Comparison of ENCODE assay signal across 8 mouse cellular contexts in the genomic region with DNA sequence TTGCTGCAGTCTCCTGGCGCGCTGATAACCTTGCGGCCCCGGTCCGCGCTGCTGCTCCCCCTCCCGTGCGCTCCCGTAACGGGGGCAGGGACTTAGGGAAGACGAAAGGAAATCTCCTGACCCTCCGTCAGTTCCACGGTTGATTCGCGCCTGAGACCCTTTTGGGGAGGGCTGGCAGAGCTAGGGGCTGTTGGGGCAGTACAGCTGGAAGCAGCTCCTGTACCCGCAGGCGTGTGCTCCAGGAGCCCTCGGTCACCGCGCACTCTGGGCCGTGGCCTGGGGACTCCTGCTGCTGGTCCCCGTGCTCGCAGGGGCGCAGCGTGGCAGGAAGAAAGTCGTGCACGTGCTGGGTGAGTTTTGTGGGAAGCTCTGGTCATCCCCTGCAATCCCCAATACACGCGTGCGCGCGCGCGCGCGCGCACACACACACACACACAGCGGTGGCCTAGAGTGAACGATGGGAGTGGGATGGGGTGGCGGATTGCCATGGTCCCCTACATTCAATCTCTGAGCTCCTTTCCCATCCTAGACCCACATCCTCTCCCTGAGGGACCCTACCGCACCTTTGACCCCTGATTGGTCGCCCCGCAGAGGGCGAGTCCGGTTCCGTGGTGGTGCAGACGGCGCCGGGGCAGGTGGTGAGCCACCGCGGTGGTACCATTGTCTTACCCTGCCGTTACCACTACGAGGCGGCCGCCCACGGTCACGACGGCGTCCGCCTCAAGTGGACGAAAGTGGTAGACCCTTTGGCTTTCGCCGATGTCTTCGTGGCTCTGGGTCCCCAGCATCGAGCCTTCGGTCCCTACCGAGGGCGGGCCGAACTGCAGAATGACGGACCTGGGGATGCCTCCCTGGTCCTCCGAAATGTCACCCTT. TPM values are rescaled to one million over a fixed set of nuclear protein-coding genes. Genes with fewer than 3 reads are reported as not detected.
DNase-seq lines count a peak whose midpoint lies in the region; ATAC-seq and TF ChIP-seq lines count a peak whose summit lies in the region.

No protein-coding gene starts in this region.

- peak overlapping the region; percentile 40; the same call in 1 of the 2 replicates for H3K9ac ChIP-seq in heart, embryonic 12.5 days
- peak overlapping the region; percentile 41 for H3K9ac ChIP-seq in embryonic facial prominence, embryonic 11.5 days (replicated peaks; ENCODE audit: low read length)
- H3K9ac ChIP-seq in intestine, postnatal 0 days (ENCODE audit: low read depth, low read length), result no peak overlapping the region
- peak overlapping the region; percentile 29 for H3K9ac ChIP-seq in neural tube, embryonic 14.5 days (replicated peaks; ENCODE audit: low read depth, low read length)

- H3K36me3 ChIP-seq in heart, embryonic 12.5 days, result no peaks in the 10 kb centered on the region
- H3K36me3 ChIP-seq in embryonic facial prominence, embryonic 11.5 days (replicated peaks; ENCODE audit: control insufficient read depth, insufficient read depth, low read depth, low read length), result no peaks in the 10 kb centered on the region
- H3K36me3 ChIP-seq in intestine, postnatal 0 days (ENCODE audit: control insufficient read depth, insufficient read depth), result peaks cover 2% of the 10 kb centered on the region; the same call in 1 of the 2 replicates
- no peaks in the 10 kb centered on the region for H3K36me3 ChIP-seq in neural tube, embryonic 14.5 days (ENCODE audit: control insufficient read depth, insufficient read depth, low read length)

- 2% methylated on average over 71 of the region's 71 CpGs for WGBS in heart, embryonic 12.5 days
- 1% methylated on average over 71 of the region's 71 CpGs for WGBS in embryonic facial prominence, embryonic 11.5 days
- WGBS in intestine, postnatal 0 days, result 2% methylated on average over 61 of the region's 71 CpGs
- 2% methylated on average over 71 of the region's 71 CpGs for WGBS in neural tube, embryonic 14.5 days

- intact Hi-C loops in heart, postnatal 36 days (cut with DNase I), result no loop called here

- peak; percentile 16; the same call in 1 of the 2 replicates for ATAC-seq in heart, embryonic 12.5 days (ENCODE audit: insufficient number of reproducible peaks, low FRiP score)
- no peak; the same call in 1 of the 2 replicates for ATAC-seq in embryonic facial prominence, embryonic 11.5 days (replicated peaks; ENCODE audit: insufficient number of reproducible peaks, low FRiP score, low TSS enrichment, low read depth)
- no peak for ATAC-seq in intestine, postnatal 0 days
- peak; percentile 9; the same call in 1 of the 2 replicates for ATAC-seq in neural tube, embryonic 14.5 days (ENCODE audit: low read depth)
- ATAC-seq in activated CD4-positive, CD25-positive, alpha-beta regulatory T cell, adult 4 months, result no peak

- peak overlapping the region; percentile 82 for H3K4me2 ChIP-seq in heart, embryonic 12.5 days
- H3K4me2 ChIP-seq in embryonic facial prominence, embryonic 11.5 days (ENCODE audit: low read depth, low read length), result peak overlapping the region; percentile 56
- peak overlapping the region; percentile 71 for H3K4me2 ChIP-seq in intestine, postnatal 0 days (replicated peaks; ENCODE audit: low read depth)
- H3K4me2 ChIP-seq in neural tube, embryonic 14.5 days (ENCODE audit: low read depth, low read length), result peak overlapping the region; percentile 91

- no peak overlapping the region for H3K27ac ChIP-seq in heart, embryonic 12.5 days (ENCODE audit: poor library complexity, severe bottlenecking)
- H3K27ac ChIP-seq in embryonic facial prominence, embryonic 11.5 days (replicated peaks; ENCODE audit: low read depth, low read length), result no peak overlapping the region
- H3K27ac ChIP-seq in intestine, postnatal 0 days (ENCODE audit: low read depth, low read length), result no peak overlapping the region
- no peak overlapping the region for H3K27ac ChIP-seq in neural tube, embryonic 14.5 days (ENCODE audit: low read depth, low read length)

- DNase-seq in heart, postnatal 36 days, result no peak
- DNase-seq in R1 (ENCODE audit: low read depth, low spot score), result peak; percentile 32
- peak; percentile 33 for DNase-seq in embryonic facial prominence, embryonic 11.5 days (ENCODE audit: low spot score)
- DNase-seq in natural killer cell, adult 2 months (ENCODE audit: low spot score in 2 of 2), result no peak

- H3K9me3 ChIP-seq in heart, embryonic 12.5 days (replicated peaks), result no peaks in the 10 kb centered on the region
- no peaks in the 10 kb centered on the region for H3K9me3 ChIP-seq in embryonic facial prominence, embryonic 11.5 days (replicated peaks; ENCODE audit: control insufficient read depth, low read length)
- H3K9me3 ChIP-seq in intestine, postnatal 0 days (ENCODE audit: control insufficient read depth), result no peaks in the 10 kb centered on the region
- H3K9me3 ChIP-seq in neural tube, embryonic 14.5 days (ENCODE audit: control insufficient read depth, low read length), result no peaks in the 10 kb centered on the region

- peaks cover 79% of the 10 kb centered on the region for H3K27me3 ChIP-seq in heart, embryonic 12.5 days (replicated peaks)
- peaks cover 73% of the 10 kb centered on the region for H3K27me3 ChIP-seq in embryonic facial prominence, embryonic 11.5 days (ENCODE audit: control insufficient read depth, insufficient read depth, low read length)
- peaks cover 76% of the 10 kb centered on the region for H3K27me3 ChIP-seq in intestine, postnatal 0 days (replicated peaks; ENCODE audit: control insufficient read depth, insufficient read depth, low read length)
- peaks cover 57% of the 10 kb centered on the region for H3K27me3 ChIP-seq in neural tube, embryonic 14.5 days (ENCODE audit: control insufficient read depth, insufficient read depth, low read length)

- TF ChIP-seq CTCF in intestine, postnatal 0 days (IDR thresholded peaks at IDR 0.05; ENCODE audit: low read depth), result no peak; the same call in 1 of the 2 replicates

- H3K4me3 ChIP-seq in heart, embryonic 12.5 days, result peak overlapping the region; percentile 46
- H3K4me3 ChIP-seq in embryonic facial prominence, embryonic 11.5 days (ENCODE audit: low read depth, low read length), result peak overlapping the region; percentile 32
- H3K4me3 ChIP-seq in intestine, postnatal 0 days (ENCODE audit: low read depth, low read length), result peak overlapping the region; percentile 46
- peak overlapping the region; percentile 37 for H3K4me3 ChIP-seq in neural tube, embryonic 14.5 days (ENCODE audit: low read depth, low read length)

- H3K4me1 ChIP-seq in heart, embryonic 12.5 days (replicated peaks), result peaks cover 28% of the 10 kb centered on the region
- H3K4me1 ChIP-seq in embryonic facial prominence, embryonic 11.5 days (ENCODE audit: control insufficient read depth, insufficient read depth, low read length), result peaks cover 8% of the 10 kb centered on the region; the same call in 1 of the 2 replicates
- H3K4me1 ChIP-seq in intestine, postnatal 0 days (replicated peaks; ENCODE audit: control insufficient read depth, insufficient read depth, low read length), result no peaks in the 10 kb centered on the region
- peaks cover 21% of the 10 kb centered on the region for H3K4me1 ChIP-seq in neural tube, embryonic 14.5 days (ENCODE audit: control insufficient read depth, insufficient read depth, low read length)

RNA-seq across cellular contexts. Expression of a gene that starts 1.2 kb away (rescaled TPM):
- polyA plus RNA-seq in heart, embryonic 12.5 days (2016; fragmentation: Nextera tagmentation; extraction: Ambion mirVana), result 0.11 and 0.24 TPM in 2 replicates
- total RNA-seq in heart, postnatal 36 days (2021), result not detected
- polyA plus RNA-seq in embryonic facial prominence, embryonic 11.5 days (2014; fragmentation: Nextera tagmentation; extraction: Ambion mirVana), result 0.07 TPM in 1 of 2 replicates, not detected in the other
- polyA plus RNA-seq in intestine, postnatal 0 days (2015; fragmentation: Nextera tagmentation; extraction: Ambion mirVana), result not detected in 2 replicates
- polyA plus RNA-seq in neural tube, embryonic 14.5 days (2014; fragmentation: Nextera tagmentation; extraction: Ambion mirVana), result 0.73 and 0.84 TPM in 2 replicates
- not detected for polyA plus RNA-seq in activated CD4-positive, CD25-positive, alpha-beta regulatory T cell, adult 4 months (2017; shearing (Covaris generic))

RNA-seq across cellular contexts. Expression of a gene that starts 11.7 kb away (rescaled TPM):
- polyA plus RNA-seq in heart, embryonic 12.5 days (2016; fragmentation: Nextera tagmentation; extraction: Ambion mirVana), result 1.3 and 1.6 TPM in 2 replicates
- total RNA-seq in heart, postnatal 36 days (2021), result 1 to 10 TPM in 1 of 2 experiments, under 1 TPM in 1; 0.97 to 1.1 TPM
- polyA plus RNA-seq in embryonic facial prominence, embryonic 11.5 days (2014; fragmentation: Nextera tagmentation; extraction: Ambion mirVana), result 0.34 and 0.72 TPM in 2 replicates
- polyA plus RNA-seq in intestine, postnatal 0 days (2015; fragmentation: Nextera tagmentation; extraction: Ambion mirVana), result 305 and 315 TPM in 2 replicates
- polyA plus RNA-seq in neural tube, embryonic 14.5 days (2014; fragmentation: Nextera tagmentation; extraction: Ambion mirVana), result 1.3 and 2.1 TPM in 2 replicates
- polyA plus RNA-seq in activated CD4-positive, CD25-positive, alpha-beta regulatory T cell, adult 4 months (2017; shearing (Covaris generic)), result under 1 TPM; 0.34 to 0.69 TPM

RNA-seq across cellular contexts. Expression of a gene that starts 36.2 kb away (rescaled TPM):
- polyA plus RNA-seq in heart, embryonic 12.5 days (2016; fragmentation: Nextera tagmentation; extraction: Ambion mirVana), result 0.17 and 0.31 TPM in 2 replicates
- under 1 TPM in 1 of 2 experiments, not detected in 1; 0.06 TPM for total RNA-seq in heart, postnatal 36 days (2021)
- 6.4 and 7.3 TPM in 2 replicates for polyA plus RNA-seq in embryonic facial prominence, embryonic 11.5 days (2014; fragmentation: Nextera tagmentation; extraction: Ambion mirVana)
- 0.31 and 0.39 TPM in 2 replicates for polyA plus RNA-seq in intestine, postnatal 0 days (2015; fragmentation: Nextera tagmentation; extraction: Ambion mirVana)
- polyA plus RNA-seq in neural tube, embryonic 14.5 days (2014; fragmentation: Nextera tagmentation; extraction: Ambion mirVana), result 154 and 176 TPM in 2 replicates
- not detected for polyA plus RNA-seq in activated CD4-positive, CD25-positive, alpha-beta regulatory T cell, adult 4 months (2017; shearing (Covaris generic))

RNA-seq across cellular contexts. Expression of a gene that starts 41.8 kb away (rescaled TPM):
- polyA plus RNA-seq in heart, embryonic 12.5 days (2016; fragmentation: Nextera tagmentation; extraction: Ambion mirVana), result 32.7 and 34.0 TPM in 2 replicates
- 10 to 100 TPM; 18.7 to 22.0 TPM for total RNA-seq in heart, postnatal 36 days (2021)
- 29.1 and 32.1 TPM in 2 replicates for polyA plus RNA-seq in embryonic facial prominence, embryonic 11.5 days (2014; fragmentation: Nextera tagmentation; extraction: Ambion mirVana)
- 17.7 and 18.4 TPM in 2 replicates for polyA plus RNA-seq in intestine, postnatal 0 days (2015; fragmentation: Nextera tagmentation; extraction: Ambion mirVana)
- polyA plus RNA-seq in neural tube, embryonic 14.5 days (2014; fragmentation: Nextera tagmentation; extraction: Ambion mirVana), result 47.1 and 52.9 TPM in 2 replicates
- polyA plus RNA-seq in activated CD4-positive, CD25-positive, alpha-beta regulatory T cell, adult 4 months (2017; shearing (Covaris generic)), result 10 to 100 TPM; 45.0 to 46.4 TPM

RNA-seq across cellular contexts. Expression of a gene that starts 41.9 kb away (rescaled TPM):
- 39.9 and 42.1 TPM in 2 replicates for polyA plus RNA-seq in heart, embryonic 12.5 days (2016; fragmentation: Nextera tagmentation; extraction: Ambion mirVana)
- 10 to 100 TPM; 35.3 to 38.6 TPM for total RNA-seq in heart, postnatal 36 days (2021)
- 44.8 and 47.8 TPM in 2 replicates for polyA plus RNA-seq in embryonic facial prominence, embryonic 11.5 days (2014; fragmentation: Nextera tagmentation; extraction: Ambion mirVana)
- 23.6 and 26.3 TPM in 2 replicates for polyA plus RNA-seq in intestine, postnatal 0 days (2015; fragmentation: Nextera tagmentation; extraction: Ambion mirVana)
- 73.5 and 77.9 TPM in 2 replicates for polyA plus RNA-seq in neural tube, embryonic 14.5 days (2014; fragmentation: Nextera tagmentation; extraction: Ambion mirVana)
- polyA plus RNA-seq in activated CD4-positive, CD25-positive, alpha-beta regulatory T cell, adult 4 months (2017; shearing (Covaris generic)), result 10 to 100 TPM; 36.4 to 50.1 TPM

Comparison
In these comparisons a context has a peak if more than half of its experiments do, and no peak if none do; other contexts are left out.
1. ATAC-seq: peak in heart, embryonic 12.5 days (single experiment) and neural tube, embryonic 14.5 days (single experiment); none in embryonic facial prominence, embryonic 11.5 days (single experiment), intestine, postnatal 0 days (single experiment) and activated CD4-positive, CD25-positive, alpha-beta regulatory T cell, adult 4 months (single experiment).
2. DNase-seq: peak in R1 (single experiment) and embryonic facial prominence, embryonic 11.5 days (single experiment); none in heart, postnatal 36 days (0 of 2) and natural killer cell, adult 2 months (0 of 2).
3. RNA of a gene that starts 11.7 kb away (polyA plus RNA-seq): 305 to 315 TPM in intestine, postnatal 0 days; 1.3 to 1.6 TPM in heart, embryonic 12.5 days, 1.3 to 2.1 TPM in neural tube, embryonic 14.5 days, 0.34 to 0.69 TPM in activated CD4-positive, CD25-positive, alpha-beta regulatory T cell, adult 4 months and 0.34 to 0.72 TPM in embryonic facial prominence, embryonic 11.5 days; every median in the first group is over 100 times any median in the second.
4. RNA of a gene that starts 36.2 kb away (polyA plus RNA-seq): 154 to 176 TPM in neural tube, embryonic 14.5 days; 6.4 to 7.3 TPM in embryonic facial prominence, embryonic 11.5 days, 0.31 to 0.39 TPM in intestine, postnatal 0 days, 0.17 to 0.31 TPM in heart, embryonic 12.5 days and not detected in activated CD4-positive, CD25-positive, alpha-beta regulatory T cell, adult 4 months; every median in the first group is over 10 times any median in the second.
5. Peak in every context shown above with its lines, with median percentiles within 50 percentile points of each other: H3K4me2 ChIP-seq and H3K4me3 ChIP-seq.